Mouse (Mus musculus) ZHBTc4 (cell line): Measurements from ENCODE around the gene Ccm2l.

Source experiments
- DNase-seq: peaks from one replicate; pipeline ENCODE4 v3.0.0-alpha.2; 2011; ENCODE audit warnings: low read depth, low spot score

Gene Ccm2l

GRCm38 (mm10) chr2:153065747-153066508 lies at the start of gene Ccm2l:
Gene Ccm2l, plus strand, starts transcription at chr2:153065955.
- no peak for DNase-seq

GRCm38 (mm10) chr2:153016786-153017185 lies 49.0 kb upstream of the Ccm2l start:
- no peak for DNase-seq

- DNase-seq = no peak
Measured at GRCm38 (mm10) chr2:153019355-153019754, 46.4 kb upstream of the Ccm2l start.

GRCm38 (mm10) chr2:153021163-153021562 lies 44.6 kb upstream of the Ccm2l start:
- DNase-seq = peak; percentile 64

GRCm38 (mm10) chr2:153022855-153023254 lies 42.9 kb upstream of the Ccm2l start:
- no peak for DNase-seq

- no peak for DNase-seq
Measured at GRCm38 (mm10) chr2:153026052-153026451, 39.7 kb upstream of the Ccm2l start.

- no peak for DNase-seq
Measured at GRCm38 (mm10) chr2:153027501-153027900, 38.3 kb upstream of the Ccm2l start.

GRCm38 (mm10) chr2:153030422-153030821 lies 35.3 kb upstream of the Ccm2l start:
- no peak for DNase-seq

- DNase-seq = peak; percentile 36
Measured at GRCm38 (mm10) chr2:153031126-153032082, 34.4 kb upstream of the Ccm2l start, which contains the start of gene Xkr7. Gene Xkr7, plus strand, starts transcription at chr2:153031852.

- DNase-seq = peak; percentile 92
Measured at GRCm38 (mm10) chr2:153032083-153032842, 33.5 kb upstream of the Ccm2l start.

GRCm38 (mm10) chr2:153032973-153033372 lies 32.8 kb upstream of the Ccm2l start:
- peak; percentile 39 for DNase-seq

- no peak for DNase-seq
Measured at GRCm38 (mm10) chr2:153033545-153034230, 32.1 kb upstream of the Ccm2l start.

- DNase-seq = no peak
Measured at GRCm38 (mm10) chr2:153036690-153037089, 29.1 kb upstream of the Ccm2l start.

- DNase-seq = no peak
Measured at GRCm38 (mm10) chr2:153043886-153044285, 21.9 kb upstream of the Ccm2l start.

GRCm38 (mm10) chr2:153045884-153046299 lies 19.9 kb upstream of the Ccm2l start:
- DNase-seq = no peak

- peak; percentile 74 for DNase-seq
Measured at GRCm38 (mm10) chr2:153047828-153048465, 17.8 kb upstream of the Ccm2l start.

- DNase-seq = no peak
Measured at GRCm38 (mm10) chr2:153049288-153049996, 16.3 kb upstream of the Ccm2l start.

- DNase-seq = no peak
Measured at GRCm38 (mm10) chr2:153049997-153050358, 15.8 kb upstream of the Ccm2l start.

- no peak for DNase-seq
Measured at GRCm38 (mm10) chr2:153051095-153051494, 14.7 kb upstream of the Ccm2l start.

GRCm38 (mm10) chr2:153051537-153051936 lies 14.2 kb upstream of the Ccm2l start:
- no peak for DNase-seq
